Mouse (Mus musculus) G1E (cell line): ENCODE data around the gene Pnma1.

Source experiments
- CTCF ChIP-seq: IDR thresholded peaks from 2 replicates; pipeline ENCODE4 v1.5.1; 2012; ENCODE audit warnings: low read depth, low read length, inconsistent platforms, mixed read lengths
- GATA1 ChIP-seq: IDR thresholded peaks from 2 replicates; pipeline ENCODE4 v1.6.1; 2012; ENCODE audit warnings: borderline replicate concordance, low read length, inconsistent platforms, mixed read lengths
- POLR2AphosphoS5 ChIP-seq: IDR thresholded peaks from 2 replicates; pipeline ENCODE4 v1.6.1; 2012; ENCODE audit warnings: low read depth, low read length, inconsistent platforms; ENCODE audit not compliant: insufficient replicate concordance

DNA sequence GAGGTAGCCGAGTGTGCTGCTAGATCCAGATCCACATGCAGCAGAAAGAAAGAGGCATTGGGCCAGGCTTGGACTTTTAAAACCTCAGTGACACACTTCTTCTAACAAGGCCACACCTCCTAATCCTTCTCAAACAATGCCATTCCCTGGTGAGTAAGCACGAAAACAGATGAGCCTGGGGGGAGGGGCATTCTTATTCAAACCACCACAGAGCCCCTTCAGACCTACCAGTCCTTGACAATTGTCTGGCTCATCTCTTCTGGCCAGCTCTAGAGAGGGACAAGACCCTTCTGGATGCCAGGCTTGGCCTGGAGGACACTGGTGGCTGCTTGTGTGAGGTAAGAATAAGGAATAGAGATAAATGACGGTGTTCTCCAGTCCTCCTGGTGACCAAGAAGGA lies 38.2 kb upstream of the Pnma1 start:
- TF ChIP-seq CTCF (no peak), GATA1 (no peak), POLR2AphosphoS5 (no peak)
